Mouse (Mus musculus): ENCODE measurements around the gene Lemd1.

Lemd1 gene

DNA sequence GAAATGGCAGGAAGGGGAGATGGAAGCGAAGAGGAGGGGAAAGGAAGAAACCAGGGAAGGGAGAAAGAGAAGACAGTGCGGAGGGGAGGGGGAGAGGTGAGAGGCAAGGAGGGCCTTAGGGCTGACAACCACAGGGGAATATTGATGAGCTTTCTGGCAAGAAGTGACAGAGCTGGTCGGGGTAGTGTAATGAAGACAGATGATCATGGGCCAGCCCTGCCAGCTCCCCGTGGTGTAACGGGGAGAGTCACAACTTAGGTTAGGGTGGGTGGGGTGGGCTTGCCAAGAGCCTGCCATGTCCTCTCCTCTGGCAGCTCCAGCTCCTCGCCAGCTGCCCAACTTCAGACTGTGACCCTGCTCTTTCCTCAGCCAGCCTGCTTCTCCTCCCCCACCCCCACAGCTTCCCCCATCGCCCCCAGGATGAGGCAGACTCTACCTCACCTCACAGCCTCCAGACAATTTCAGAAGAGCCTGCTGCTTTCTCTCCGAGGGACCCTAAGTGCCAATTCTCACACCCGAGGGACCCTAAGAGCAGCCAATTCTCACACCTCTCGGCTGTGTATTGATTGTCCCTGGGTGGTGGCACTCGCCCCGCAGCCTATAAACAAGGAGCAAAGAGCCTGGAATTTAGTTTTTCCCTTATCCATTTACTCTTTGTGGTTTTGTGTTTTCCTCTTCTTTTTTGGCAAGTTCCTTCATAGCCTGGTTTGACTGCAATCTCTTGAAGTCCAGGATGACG is 26.3 kb upstream of the Lemd1 start:
- intact Hi-C loops (cut with DNase I), result no loop called here

DNA sequence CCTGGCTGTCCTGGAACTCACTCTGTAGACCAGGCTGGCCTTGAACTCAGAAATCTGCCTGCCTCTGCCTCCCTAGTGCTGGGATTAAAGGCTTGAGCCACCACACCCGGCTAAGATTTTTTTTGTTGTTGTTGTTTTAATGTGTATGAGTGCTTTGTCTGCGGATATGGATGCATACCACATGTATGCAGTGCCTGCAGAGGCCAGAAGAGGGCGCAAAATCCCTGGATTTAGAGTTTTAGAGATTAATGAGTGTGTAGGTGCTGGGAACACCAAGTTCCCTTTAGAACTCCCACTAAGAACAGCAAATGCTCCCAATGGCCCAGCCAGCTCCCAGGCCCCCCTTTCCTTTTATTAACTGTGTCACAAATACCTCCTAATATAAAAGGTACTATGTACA is 25.4 kb upstream of the Lemd1 start:
- intact Hi-C loops (cut with DNase I), result loop anchor here (2.0 kb wide), 1 partner anchor 45 kb away; no protein-coding TSS in a partner anchor

DNA sequence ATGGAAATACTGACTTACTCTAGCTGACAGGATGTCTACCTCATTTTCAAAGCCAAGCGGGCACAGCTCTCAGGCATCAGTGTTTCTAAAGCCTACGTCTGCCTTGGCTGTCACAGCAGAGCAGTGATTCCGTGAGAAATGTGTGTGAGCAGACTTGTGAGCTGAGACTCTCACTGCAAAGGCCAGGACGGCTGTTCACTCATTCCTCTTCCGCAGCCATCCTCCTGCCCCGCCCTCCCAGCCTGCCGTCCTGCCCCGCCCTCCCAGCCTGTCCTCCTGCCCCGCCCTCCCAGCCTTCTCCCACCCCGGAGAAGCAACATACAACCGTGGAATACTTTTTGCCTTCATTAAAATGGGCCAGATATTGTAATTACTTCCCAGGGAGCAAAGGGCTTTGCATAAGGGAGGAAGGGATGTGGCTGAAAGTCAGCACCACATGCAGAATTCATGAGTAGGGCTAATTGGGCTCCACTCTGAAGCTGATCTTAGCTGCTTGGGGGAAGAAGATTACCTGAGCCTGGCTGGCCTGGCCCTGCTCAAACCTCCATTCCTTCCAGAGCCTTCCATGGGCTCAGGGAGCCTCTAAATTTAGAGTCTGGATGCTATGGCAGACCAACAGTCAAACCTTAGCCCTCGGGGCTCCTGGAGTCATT is 23.0 kb upstream of the Lemd1 start:
- intact Hi-C loops (cut with DNase I), result no loop called here

DNA sequence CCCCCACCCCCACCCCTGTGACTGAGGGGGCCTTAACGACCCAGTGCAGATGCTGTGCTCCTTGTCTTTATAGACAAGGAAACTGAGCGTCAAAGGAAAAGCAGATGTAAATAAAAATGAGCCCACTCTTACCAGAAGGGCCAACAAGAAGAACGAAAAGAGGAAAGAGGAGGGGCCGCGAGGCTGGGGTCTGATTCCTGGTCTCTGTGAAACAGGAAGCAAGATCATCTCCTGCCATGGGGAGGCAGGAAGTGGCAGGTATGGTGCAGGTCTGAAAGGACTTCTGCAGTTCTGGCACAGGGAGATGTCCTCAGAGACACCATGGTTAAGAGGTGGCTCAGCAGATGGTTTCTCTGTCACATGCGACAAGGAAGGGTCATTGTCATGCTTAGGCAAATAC is 20.5 kb upstream of the Lemd1 start:
- intact Hi-C loops (cut with DNase I), result no loop called here

DNA sequence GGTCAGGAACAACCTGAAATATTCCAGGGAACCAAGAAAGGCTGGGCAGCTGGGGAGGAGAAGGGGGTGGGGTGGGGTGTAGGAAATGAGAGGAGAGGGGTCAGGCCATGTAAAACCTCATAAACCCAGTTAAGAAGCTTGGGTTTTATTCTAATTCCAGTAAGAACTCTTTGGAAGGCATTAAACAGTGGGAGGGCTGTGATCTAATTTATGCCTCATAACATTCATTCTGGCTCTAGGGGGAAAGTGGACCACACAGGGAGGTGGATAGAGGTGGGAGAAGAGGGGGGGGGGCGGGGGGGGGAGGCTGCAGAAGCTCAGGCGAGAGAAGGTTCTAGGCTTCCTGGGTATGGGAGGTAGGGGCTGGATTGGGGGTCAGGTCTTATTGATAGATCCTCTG is 19.6 kb upstream of the Lemd1 start:
- intact Hi-C loops (cut with DNase I), result no loop called here

DNA sequence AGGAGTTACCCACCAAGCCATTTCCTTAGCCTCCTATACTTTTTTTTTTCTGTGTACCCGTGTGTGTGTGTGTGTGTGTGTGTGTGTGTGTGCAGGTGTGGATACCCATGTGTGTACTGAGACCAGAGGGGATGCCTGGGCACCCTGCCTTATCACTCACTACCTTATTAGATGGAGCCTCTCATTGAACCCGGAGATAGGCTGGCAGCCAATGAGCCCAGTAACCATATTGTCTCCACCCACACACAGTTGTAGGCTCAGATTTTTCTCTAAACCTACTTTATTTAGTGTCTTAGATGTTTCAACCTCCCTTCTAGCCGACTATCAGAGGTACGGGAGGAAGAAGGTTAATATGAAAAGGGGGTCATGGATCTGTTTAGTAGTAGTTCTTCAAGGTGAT is 4.9 kb upstream of the Lemd1 start:
- intact Hi-C loops (cut with DNase I), result no loop called here

DNA sequence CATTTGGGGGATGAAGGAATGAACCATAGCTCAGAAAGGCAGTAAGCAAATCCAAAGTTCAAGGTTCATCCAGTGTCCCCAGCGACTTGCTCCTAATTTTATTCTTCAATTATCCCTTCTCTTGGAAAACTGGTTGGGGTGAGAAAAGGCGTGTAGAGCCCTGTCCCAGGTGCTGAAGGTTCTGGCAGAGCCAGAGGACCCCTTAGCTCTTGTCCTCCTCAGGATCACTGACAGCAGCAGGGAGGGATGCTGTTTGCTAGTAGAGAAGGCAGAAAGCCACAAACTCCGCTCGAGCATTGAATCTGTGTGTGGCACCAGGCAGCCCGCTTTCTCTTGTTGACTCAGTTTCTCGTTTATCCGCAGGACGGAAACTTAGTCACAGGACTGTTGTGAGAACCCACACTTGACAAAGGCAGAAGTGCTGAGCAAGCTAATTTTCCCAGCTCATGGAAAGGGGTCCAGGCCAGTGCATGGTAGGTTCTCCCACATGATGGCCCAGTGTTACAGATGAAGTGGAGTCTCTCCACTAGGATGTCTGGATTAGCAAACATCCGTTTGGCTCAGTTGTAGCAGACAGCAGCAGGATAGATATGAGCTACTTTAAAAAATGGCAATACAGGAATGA is 2.7 kb upstream of the Lemd1 start:
- intact Hi-C loops (cut with DNase I), result no loop called here

DNA sequence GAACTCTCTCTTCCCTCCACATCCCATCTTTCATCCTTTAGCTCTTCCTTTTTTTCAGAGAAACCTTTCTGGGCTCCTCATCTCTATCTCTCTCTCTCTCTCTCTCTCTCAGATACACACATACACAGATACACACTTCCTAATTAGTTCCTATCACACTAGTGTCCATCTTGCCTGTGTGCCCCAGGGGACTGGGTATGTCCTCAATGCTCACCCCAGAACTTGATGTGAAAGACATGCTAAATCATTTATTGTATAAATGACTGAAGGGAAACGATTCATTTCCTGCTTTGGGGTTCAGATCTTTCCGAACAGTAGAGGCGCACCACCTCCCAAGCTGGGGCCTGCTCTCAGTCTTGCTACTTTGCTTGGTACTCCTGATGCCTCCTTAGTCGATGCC is 2.0 kb upstream of the Lemd1 start:
- intact Hi-C loops (cut with DNase I), result no loop called here

DNA sequence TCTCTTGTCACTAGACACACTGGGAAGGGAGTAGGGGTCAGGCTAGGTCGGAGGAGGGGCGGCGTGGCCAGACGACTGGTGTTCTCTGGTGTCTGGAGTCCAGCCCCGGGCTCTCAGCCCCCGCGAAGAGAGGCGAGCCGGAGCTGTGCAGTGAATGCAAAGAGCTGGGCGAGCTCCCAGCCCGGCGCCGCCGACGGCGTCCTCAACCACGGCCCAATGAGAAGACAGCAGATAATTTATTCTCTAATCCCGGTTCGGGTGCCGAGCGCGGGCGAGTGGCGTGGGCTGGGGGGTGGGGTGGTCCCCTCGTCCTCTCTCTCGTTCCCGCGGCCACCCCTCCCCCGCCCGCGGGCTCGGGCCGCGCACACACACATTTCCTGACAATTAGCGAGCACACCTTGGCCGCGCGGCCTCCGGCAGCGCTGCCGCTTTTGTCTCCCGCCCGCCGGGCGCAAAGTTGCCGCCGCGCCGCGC is 1.2 kb upstream of the Lemd1 start:
- intact Hi-C loops (cut with DNase I), result no loop called here

DNA sequence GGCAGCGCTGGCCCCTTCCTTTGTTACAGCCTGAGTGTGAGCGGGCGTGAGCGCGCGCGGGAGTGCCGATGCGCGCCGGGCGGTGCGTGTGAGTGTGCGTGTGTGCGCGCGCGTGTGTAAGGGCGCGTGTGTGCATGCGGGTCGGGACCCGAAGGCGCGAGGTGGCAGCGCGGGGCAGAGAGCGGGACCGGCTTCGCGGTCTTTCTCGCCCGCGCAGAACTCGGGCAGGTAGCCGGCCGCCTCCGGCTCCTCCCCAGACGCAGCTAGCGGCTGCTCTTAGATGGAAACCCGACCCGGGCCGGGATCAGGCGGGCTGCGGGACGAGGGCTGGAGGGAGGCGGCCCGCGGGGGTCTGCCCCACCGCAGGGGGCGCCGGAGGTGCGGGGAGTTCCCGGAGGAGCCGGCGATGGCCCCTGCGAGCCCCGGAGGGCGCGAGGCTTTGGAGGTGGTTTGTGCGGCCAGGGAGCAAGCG is 574 bp upstream of the Lemd1 start:
- intact Hi-C loops (cut with DNase I), result no loop called here

DNA sequence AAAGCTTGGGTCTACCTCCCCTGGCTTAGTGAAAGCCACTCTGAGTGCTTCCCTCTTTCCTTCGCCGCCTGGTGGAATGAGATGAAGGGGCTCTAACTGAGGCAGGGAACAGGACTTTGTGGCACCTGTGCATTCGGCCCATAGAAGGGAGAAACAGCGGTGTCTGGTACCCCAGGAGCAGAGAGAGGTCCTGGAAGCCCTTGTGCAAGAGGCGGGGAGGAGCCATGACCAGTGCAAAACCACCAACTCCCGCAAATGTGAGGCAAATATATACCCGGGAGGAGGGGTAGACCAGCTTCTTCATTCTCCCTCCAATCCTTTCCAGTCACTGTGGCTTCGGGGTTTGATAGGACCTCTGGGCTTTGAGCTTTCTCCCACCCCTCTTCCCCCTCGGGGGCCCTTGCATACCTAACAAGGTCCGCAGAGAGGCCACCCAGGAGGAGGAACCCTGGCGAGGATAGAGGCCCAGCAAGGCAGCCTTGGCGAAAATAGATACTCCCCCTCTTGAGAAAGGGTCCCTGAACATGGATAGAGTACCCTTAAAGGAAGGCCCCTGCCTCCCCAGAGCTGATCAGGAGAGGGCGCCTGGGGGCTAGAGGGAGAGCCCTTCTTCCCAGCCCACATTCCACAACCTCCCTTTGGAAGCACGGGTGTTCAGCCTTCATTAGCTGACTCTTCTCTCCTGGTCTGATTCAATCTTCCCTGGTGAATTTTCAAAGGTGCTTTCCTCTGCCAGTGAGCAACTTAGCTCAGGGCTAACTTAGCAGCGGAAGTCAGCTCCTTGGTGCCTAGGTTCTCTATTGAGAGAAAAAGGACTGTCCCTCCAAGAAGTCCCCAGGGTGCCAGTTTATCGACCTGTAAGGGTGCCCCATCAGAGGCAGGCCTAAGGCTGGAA is 802 bp downstream of the Lemd1 start:
- intact Hi-C loops (cut with DNase I), result no loop called here

DNA sequence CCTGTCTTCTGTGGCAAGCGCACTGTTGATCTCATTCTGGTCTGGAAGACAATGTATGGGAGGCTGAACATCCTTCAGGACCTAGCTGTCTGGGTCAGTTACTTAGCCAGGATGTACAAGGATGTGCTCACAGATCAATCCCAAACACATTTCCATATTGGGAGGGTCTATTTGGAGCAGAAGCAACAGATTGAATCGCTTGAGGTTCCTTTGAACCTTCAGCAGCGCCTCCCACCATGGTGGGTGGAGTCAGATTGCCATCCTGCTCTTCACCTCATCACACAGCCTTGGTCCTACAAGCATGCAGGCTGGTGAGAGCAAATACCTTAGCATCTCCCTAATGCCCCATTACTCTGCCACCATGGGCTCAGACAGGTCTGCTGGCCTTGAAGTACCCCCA is 2.6 kb downstream of the Lemd1 start:
- intact Hi-C loops (cut with DNase I), result no loop called here

DNA sequence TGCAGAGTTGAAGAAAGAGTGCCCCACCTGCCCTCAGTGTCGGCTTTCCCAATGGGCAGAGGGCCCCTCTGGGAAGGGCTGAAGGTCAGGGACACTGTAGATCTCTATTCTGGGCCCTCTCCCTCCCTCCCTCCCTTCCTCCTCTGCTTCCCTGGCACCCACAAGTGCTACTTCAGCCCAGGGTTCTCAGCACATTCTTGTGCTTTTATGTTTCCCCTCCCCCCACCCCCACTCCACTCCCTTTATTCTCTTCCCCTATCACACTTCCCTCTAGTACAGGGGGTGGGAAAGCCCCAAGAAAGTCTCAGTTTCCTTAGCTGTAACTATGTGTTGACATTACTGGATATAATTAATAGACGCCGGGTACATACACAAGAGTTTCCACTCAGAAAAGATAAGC is 3.4 kb downstream of the Lemd1 start:
- intact Hi-C loops (cut with DNase I), result no loop called here

DNA sequence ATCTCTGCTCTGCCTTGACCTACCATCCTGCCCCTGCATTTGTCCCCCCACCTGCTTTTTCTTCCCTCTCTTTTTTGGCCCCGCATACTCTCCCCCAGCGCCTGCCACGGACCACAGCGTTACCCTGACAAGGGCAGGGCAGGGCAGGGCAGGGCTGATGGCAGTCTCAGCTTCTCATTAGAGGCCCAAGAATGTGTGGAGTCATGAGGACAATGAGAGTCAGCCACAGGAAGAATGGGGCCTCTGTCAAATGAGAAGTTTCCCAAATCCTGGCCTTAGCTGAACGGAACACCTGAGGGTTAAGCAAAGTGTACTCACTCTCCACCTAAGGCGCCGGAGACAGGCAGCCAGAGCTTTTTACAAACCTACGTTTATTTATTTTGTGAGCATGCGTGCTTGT is 3.9 kb downstream of the Lemd1 start:
- intact Hi-C loops (cut with DNase I), result no loop called here

DNA sequence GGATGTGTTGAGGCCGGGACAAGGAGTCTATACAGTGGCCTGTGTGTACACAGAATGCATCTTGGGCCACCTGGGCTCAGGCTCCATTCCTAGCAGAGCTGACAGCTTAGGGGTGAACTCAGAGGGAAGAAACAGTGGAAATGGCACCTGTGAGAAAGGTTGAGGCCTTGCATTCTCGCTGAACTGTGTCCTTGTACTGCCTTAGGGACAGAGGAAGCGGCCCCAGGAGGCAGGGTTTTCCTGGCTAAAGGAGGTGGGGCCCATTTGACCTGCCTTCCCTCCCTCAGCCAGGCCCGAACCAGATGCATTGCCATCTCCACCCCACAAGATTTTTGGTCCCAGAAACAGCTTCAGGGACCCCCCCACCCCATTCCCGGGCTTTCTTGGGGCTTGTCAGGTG is 4.5 kb downstream of the Lemd1 start:
- intact Hi-C loops (cut with DNase I), result no loop called here

DNA sequence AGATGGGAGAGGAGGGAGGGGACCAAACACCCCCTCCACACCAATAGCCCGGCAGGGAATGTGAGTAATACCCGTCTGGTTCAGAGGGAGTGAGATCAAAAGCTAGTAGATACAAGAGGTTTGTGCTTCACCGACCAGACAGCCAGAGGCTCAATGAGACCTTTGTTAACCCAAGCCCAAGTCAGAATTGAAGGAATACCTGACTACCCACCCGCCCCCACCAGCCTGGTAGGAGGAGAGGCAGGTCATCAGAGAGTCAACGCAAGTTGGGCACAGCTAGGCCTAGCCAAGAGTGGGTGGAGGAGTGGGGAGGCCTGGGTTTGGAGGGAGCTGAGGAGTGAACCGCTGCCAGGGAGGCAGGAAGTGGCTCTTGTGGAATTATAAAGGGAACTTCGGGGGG is 5.1 kb downstream of the Lemd1 start:
- intact Hi-C loops (cut with DNase I), result no loop called here

DNA sequence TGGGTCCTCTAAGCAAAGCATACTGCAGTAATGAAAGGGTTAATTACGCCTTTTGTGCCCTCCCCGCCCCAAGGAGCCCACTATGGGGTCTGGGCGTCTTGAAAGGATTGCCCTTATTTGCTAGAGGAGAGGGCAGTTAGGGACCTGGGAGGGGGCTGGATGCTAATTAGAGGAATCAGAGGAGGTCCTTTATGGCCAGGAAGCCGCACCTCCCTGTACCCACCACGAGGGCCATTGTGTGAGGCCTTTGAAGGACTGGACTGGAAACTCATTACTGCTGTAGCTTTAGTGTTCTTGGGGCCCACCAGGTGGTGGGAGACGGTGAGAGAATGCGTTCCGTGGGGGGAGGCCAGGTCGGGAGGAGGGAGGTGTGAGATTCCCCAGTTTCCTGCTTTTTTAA is 6.4 kb downstream of the Lemd1 start:
- intact Hi-C loops (cut with DNase I), result no loop called here

DNA sequence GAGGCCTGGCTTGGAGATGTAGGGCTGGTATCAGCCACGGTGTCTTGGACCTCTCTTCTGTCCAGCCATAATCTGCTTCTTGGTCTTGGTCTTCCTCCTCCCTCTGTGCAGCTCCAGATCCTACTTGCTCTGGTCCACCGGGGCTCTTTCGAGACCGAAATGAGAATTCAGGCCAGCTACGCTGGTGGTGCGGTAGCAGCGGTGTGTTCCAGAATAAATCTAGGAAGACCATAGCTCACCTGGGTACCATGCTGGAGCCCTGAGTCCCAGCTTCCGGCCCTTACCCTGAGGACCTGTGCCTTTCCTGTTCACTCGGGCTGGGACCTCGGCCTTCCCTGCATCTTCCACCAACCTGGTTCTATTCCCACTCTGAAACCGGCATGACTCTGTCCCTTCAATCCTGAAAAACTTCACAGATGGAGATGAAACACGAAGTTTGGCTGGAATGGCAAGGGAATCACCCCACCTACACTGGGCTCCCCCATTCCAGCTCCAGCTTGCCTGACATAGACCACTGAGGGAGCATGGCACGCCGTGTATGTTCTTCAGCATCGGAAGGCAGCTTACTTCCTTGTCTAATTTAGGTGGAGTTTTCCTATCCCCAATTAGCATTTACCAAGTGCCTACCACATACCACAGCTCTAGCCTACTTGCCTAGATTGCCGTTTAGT is 7.3 kb downstream of the Lemd1 start:
- intact Hi-C loops (cut with DNase I), result no loop called here

DNA sequence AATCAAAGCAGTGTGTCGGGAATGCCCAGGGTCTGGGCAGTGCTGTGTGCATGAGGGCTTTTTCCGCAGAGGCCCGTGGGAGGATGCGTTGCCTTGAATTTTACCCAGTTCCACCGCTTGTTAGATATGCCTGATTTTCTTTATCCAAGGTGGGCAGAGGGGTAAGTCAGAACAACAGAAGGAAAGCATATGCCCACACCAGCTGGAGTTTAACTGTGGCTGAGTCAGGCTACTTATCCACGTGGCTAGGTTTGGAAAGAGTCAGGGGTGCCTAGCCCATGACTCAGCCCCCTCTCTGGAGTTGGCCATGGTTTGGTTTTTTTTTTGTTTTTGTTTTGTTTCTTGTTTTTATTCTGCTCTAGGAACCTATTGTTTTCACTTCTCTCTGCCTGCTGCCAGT is 8.0 kb downstream of the Lemd1 start:
- intact Hi-C loops (cut with DNase I), result no loop called here

DNA sequence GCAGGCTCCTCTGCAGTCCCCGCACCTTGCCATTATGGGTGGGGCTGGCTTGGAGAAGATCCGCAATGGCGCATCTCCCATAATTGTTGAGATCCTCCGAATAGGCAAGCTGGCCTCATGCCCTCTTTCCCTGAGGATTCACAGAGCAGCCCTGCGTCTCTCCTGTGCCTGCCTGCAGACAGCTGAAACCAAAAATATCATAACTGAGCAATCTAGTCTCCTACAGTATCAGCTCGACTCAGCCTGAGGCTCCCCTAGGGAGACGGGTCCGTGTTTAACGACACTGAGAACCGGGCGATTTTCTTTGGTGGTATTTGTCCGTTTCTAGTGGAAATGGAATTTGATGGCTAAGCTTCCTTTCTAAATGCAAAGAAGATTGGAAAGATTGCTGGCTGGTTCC is 8.7 kb downstream of the Lemd1 start:
- intact Hi-C loops (cut with DNase I), result no loop called here

Data from adrenal gland (tissue).